Mouse (Mus musculus): ENCODE measurements at regions not wholly inside any gene's neighbourhood (a gene's known extent, or its start where the extent isn't known, plus 50 kb on each side); places are given as distances from the start of the nearest gene placed in this dataset.

DNA sequence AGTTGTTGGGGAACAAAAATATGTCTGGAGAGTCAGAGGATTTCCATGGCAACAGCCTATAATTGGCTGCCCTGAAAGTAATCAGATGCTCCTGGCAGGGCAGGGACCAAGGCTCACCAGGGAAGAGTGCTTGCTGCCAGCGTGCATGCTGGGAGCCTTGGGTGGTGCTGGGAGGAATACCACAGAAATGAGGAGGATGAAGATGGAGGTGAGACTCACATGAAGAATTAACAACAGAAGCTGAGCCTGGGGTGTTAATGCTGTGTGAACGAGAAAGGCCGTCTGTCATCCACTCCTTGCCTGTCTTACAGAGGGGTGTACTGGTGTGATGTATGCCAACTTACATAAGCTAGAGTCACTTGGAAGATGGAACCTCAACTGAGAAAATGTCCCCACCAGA, 380.3 kb downstream of the Matn1 start:
- Histone ChIP-seq H3K9ac (no peak overlapping the region), H3K4me2 (no peak overlapping the region), H3K4me1 (no peaks in the 10 kb centered on the region), H3K4me3 (no peak overlapping the region), H3K27me3 (no peaks in the 10 kb centered on the region), H3K9me3 (replicated peaks) (no peaks in the 10 kb centered on the region), H3K27ac (no peak overlapping the region), H3K36me3 (ENCODE audit: poor library complexity, severe bottlenecking) (no peaks in the 10 kb centered on the region)
- ATAC-seq: peak; percentile 53; the same call in 1 of the 2 replicates
- 72% methylated on average over 3 of the region's 3 CpGs for WGBS

GRCm38 (mm10) chr4:131325200-131325599, 381.0 kb downstream of the Matn1 start:
- no peaks in the 10 kb centered on the region for H3K4me1 ChIP-seq
- no peak overlapping the region for H3K4me2 ChIP-seq
- peak overlapping the region; percentile 21; the same call in 1 of the 2 replicates for H3K27ac ChIP-seq
- H3K4me3 ChIP-seq: no peak overlapping the region
- no peak overlapping the region for H3K9ac ChIP-seq
- H3K36me3 ChIP-seq (ENCODE audit: poor library complexity, severe bottlenecking): no peaks in the 10 kb centered on the region
- 84% methylated on average over 11 of the region's 11 CpGs for WGBS
- ATAC-seq: no peak; the same call in 1 of the 2 replicates
- H3K27me3 ChIP-seq: no peaks in the 10 kb centered on the region
- H3K9me3 ChIP-seq (replicated peaks): no peaks in the 10 kb centered on the region

DNA sequence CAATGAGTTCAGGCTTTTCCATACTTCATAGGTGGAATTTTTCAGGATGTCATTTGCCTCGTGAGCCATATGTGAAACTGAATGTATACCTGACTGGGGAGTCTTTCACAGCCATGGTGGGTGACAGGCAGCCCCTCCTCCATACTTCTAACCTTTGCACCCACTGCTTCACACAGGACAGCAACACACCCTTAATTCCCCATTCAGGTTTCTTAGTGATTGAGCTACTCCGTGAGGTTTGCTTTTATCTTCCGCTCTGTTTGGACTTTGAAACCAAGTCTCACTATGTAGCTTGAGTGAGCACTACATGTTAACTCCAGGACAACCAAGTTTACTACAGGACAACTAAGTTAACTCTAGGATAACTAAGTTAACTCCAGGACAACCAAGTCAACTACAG, 381.4 kb downstream of the Matn1 start:
- 84% methylated on average over 3 of the region's 3 CpGs for WGBS
- H3K4me3 ChIP-seq: no peak overlapping the region
- H3K9ac ChIP-seq: no peak overlapping the region
- H3K27ac ChIP-seq: no peak overlapping the region
- no peak for ATAC-seq
- H3K36me3 ChIP-seq (ENCODE audit: poor library complexity, severe bottlenecking): no peaks in the 10 kb centered on the region
- H3K9me3 ChIP-seq (replicated peaks): no peaks in the 10 kb centered on the region
- H3K4me1 ChIP-seq: no peaks in the 10 kb centered on the region
- no peaks in the 10 kb centered on the region for H3K27me3 ChIP-seq
- H3K4me2 ChIP-seq: no peak overlapping the region

GRCm38 (mm10) chr4:131329398-131329797, 385.2 kb downstream of the Matn1 start:
- H3K27ac ChIP-seq: no peak overlapping the region
- H3K9me3 ChIP-seq (replicated peaks): no peaks in the 10 kb centered on the region
- ATAC-seq: no peak
- no peak overlapping the region for H3K4me3 ChIP-seq
- no peaks in the 10 kb centered on the region for H3K36me3 ChIP-seq (ENCODE audit: poor library complexity, severe bottlenecking)
- H3K4me1 ChIP-seq: no peaks in the 10 kb centered on the region
- H3K4me2 ChIP-seq: no peak overlapping the region
- no peaks in the 10 kb centered on the region for H3K27me3 ChIP-seq
- H3K9ac ChIP-seq: no peak overlapping the region
- WGBS: 53% methylated on average over 5 of the region's 5 CpGs

- Histone ChIP-seq H3K4me2 (no peak overlapping the region), H3K9ac (no peak overlapping the region), H3K9me3 (replicated peaks) (no peaks in the 10 kb centered on the region), H3K4me3 (no peak overlapping the region), H3K27ac (no peak overlapping the region), H3K36me3 (ENCODE audit: poor library complexity, severe bottlenecking) (no peaks in the 10 kb centered on the region), H3K27me3 (no peaks in the 10 kb centered on the region), H3K4me1 (no peaks in the 10 kb centered on the region)
- ATAC-seq: no peak
- WGBS: 91% methylated on average over 4 of the region's 4 CpGs
Observed at GRCm38 (mm10) chr4:131331646-131332045, 387.5 kb downstream of the Matn1 start.

- WGBS: 84% methylated on average over 3 of the region's 3 CpGs
- no peaks in the 10 kb centered on the region for H3K36me3 ChIP-seq (ENCODE audit: poor library complexity, severe bottlenecking)
- H3K4me1 ChIP-seq: peaks cover 13% of the 10 kb centered on the region
Observed at GRCm38 (mm10) chr4:131336801-131337200, 392.6 kb downstream of the Matn1 start.

GRCm38 (mm10) chr4:131340993-131341695, 397.0 kb downstream of the Matn1 start:
- ATAC-seq: no peak
- 17% methylated on average over 9 of the region's 9 CpGs for WGBS
- H3K36me3 ChIP-seq (ENCODE audit: poor library complexity, severe bottlenecking): no peaks in the 10 kb centered on the region
- no peak overlapping the region for H3K9ac ChIP-seq
- no peak overlapping the region for H3K4me3 ChIP-seq
- H3K9me3 ChIP-seq (replicated peaks): no peaks in the 10 kb centered on the region
- H3K27ac ChIP-seq: peak overlapping the region; percentile 10; the same call in 1 of the 2 replicates
- no peak overlapping the region for H3K4me2 ChIP-seq
- peaks cover 13% of the 10 kb centered on the region for H3K4me1 ChIP-seq
- no peaks in the 10 kb centered on the region for H3K27me3 ChIP-seq

More at GRCm38 (mm10) chr4:131336801-131337200, 392.6 kb downstream of the Matn1 start:
- H3K4me3 ChIP-seq: no peak overlapping the region
- H3K27me3 ChIP-seq: no peaks in the 10 kb centered on the region
- no peak overlapping the region for H3K27ac ChIP-seq
- no peak overlapping the region for H3K9ac ChIP-seq
- H3K4me2 ChIP-seq: no peak overlapping the region
- H3K9me3 ChIP-seq (replicated peaks): no peaks in the 10 kb centered on the region
- ATAC-seq: no peak

GRCm38 (mm10) chr4:131346727-131347126, 402.5 kb downstream of the Matn1 start:
- Histone ChIP-seq H3K27ac (no peak overlapping the region; the same call in 1 of the 2 replicates), H3K36me3 (ENCODE audit: poor library complexity, severe bottlenecking) (no peaks in the 10 kb centered on the region), H3K4me3 (no peak overlapping the region), H3K4me2 (no peak overlapping the region), H3K27me3 (no peaks in the 10 kb centered on the region), H3K9me3 (replicated peaks) (no peaks in the 10 kb centered on the region), H3K9ac (no peak overlapping the region), H3K4me1 (peaks cover 13% of the 10 kb centered on the region)
- no peak for ATAC-seq
- 52% methylated on average over 3 of the region's 3 CpGs for whole genome bisulfite sequencing

GRCm38 (mm10) chr4:131350268-131350667, 406.1 kb downstream of the Matn1 start:
- Histone ChIP-seq H3K9me3 (replicated peaks) (no peaks in the 10 kb centered on the region), H3K27me3 (no peaks in the 10 kb centered on the region), H3K4me3 (no peak overlapping the region), H3K4me1 (peaks cover 13% of the 10 kb centered on the region), H3K36me3 (ENCODE audit: poor library complexity, severe bottlenecking) (no peaks in the 10 kb centered on the region), H3K4me2 (no peak overlapping the region), H3K9ac (no peak overlapping the region), H3K27ac (no peak overlapping the region; the same call in 1 of the 2 replicates)
- ATAC-seq: no peak
- WGBS: 29% methylated on average over 7 of the region's 7 CpGs

GRCm38 (mm10) chr4:131354908-131355307, 410.7 kb downstream of the Matn1 start:
- H3K9ac ChIP-seq: no peak overlapping the region
- H3K27ac ChIP-seq: no peak overlapping the region
- H3K4me1 ChIP-seq: peaks cover 8% of the 10 kb centered on the region
- 96% methylated on average over 3 of the region's 3 CpGs for WGBS
- no peak for ATAC-seq
- no peaks in the 10 kb centered on the region for H3K36me3 ChIP-seq (ENCODE audit: poor library complexity, severe bottlenecking)
- no peaks in the 10 kb centered on the region for H3K27me3 ChIP-seq
- H3K9me3 ChIP-seq (replicated peaks): no peaks in the 10 kb centered on the region
- H3K4me3 ChIP-seq: no peak overlapping the region
- no peak overlapping the region for H3K4me2 ChIP-seq

- Histone ChIP-seq H3K4me3 (no peak overlapping the region), H3K4me2 (no peak overlapping the region), H3K9me3 (replicated peaks) (no peaks in the 10 kb centered on the region), H3K36me3 (ENCODE audit: poor library complexity, severe bottlenecking) (no peaks in the 10 kb centered on the region), H3K4me1 (peaks cover 1% of the 10 kb centered on the region; the same call in 1 of the 2 replicates), H3K27me3 (no peaks in the 10 kb centered on the region), H3K27ac (no peak overlapping the region), H3K9ac (no peak overlapping the region)
- 95% methylated on average over 12 of the region's 12 CpGs for WGBS
- ATAC-seq: no peak
Observed at GRCm38 (mm10) chr4:131355526-131355991, 411.4 kb downstream of the Matn1 start.

GRCm38 (mm10) chr4:131356316-131356715, 412.1 kb downstream of the Matn1 start:
- ATAC-seq: no peak
- no peak overlapping the region for H3K9ac ChIP-seq
- no peaks in the 10 kb centered on the region for H3K9me3 ChIP-seq (replicated peaks)
- no peaks in the 10 kb centered on the region for H3K27me3 ChIP-seq
- no peaks in the 10 kb centered on the region for H3K36me3 ChIP-seq (ENCODE audit: poor library complexity, severe bottlenecking)
- no peak overlapping the region; the same call in 1 of the 2 replicates for H3K27ac ChIP-seq
- no peak overlapping the region for H3K4me2 ChIP-seq
- H3K4me3 ChIP-seq: no peak overlapping the region
- 87% methylated on average over 12 of the region's 12 CpGs for WGBS
- H3K4me1 ChIP-seq: no peaks in the 10 kb centered on the region; the same call in 1 of the 2 replicates

DNA sequence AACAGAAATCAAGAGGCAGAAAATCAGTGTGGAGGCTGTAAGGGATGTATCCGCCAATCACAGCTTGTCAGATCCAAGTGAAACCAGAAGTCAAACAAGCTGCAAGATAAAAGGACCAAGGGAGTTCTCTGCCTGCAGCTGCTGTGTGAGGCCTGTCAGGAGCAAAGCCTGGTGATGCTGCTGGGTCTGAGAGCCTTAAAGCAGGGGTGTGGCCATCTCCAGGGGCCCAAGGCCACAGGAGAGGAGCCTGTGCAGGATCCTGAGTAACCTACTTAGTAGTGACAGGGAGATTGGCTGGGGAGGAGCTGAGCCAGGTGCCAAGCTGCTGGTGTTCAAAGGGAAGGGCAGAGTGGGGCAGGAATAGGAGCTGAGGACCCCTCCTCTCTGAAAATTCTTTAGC, 418.8 kb downstream of the Matn1 start:
- WGBS: 77% methylated on average over 1 of the region's 1 CpGs
- no peaks in the 10 kb centered on the region for H3K9me3 ChIP-seq (replicated peaks)
- no peaks in the 10 kb centered on the region for H3K27me3 ChIP-seq
- no peak overlapping the region for H3K27ac ChIP-seq
- ATAC-seq: no peak
- no peak overlapping the region for H3K4me2 ChIP-seq
- H3K9ac ChIP-seq: no peak overlapping the region
- H3K36me3 ChIP-seq (ENCODE audit: poor library complexity, severe bottlenecking): no peaks in the 10 kb centered on the region
- no peaks in the 10 kb centered on the region for H3K4me1 ChIP-seq
- H3K4me3 ChIP-seq: no peak overlapping the region

All from forebrain, embryonic 13.5 days (tissue).